Mouse (Mus musculus): ENCODE measurements at regions not wholly inside any gene's neighbourhood (a gene's known extent, or its start where the extent isn't known, plus 50 kb on each side); places are given as distances from the start of the nearest gene placed in this dataset.

DNA sequence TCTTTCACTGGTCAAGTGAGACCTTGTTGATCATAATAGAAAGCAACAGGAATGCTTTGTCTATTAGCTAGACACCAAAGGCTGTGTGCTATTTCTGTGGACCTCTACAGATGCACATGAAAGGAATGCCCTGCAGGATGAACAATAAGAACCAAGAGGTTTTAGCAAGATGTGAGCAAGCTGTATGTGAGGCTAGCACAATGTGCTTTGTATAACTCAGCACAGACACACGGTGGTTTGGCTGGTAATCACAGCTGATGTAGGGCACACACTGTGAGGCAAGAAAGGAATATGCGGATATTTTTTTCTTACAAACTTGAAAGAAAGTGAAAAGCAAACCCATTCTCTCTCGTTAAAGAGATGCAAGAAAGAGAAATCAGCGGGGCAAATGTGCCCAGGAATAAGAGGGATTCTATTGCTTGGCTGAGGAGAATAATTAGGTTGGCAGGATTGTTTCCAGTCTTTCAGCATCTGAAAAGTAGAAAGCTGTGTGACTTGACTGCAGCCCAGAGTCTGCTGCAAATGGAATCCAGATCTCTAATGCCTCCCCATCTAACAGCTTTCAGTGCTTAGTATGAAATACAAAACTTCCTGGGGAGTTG is 2476.1 kb upstream of the Gm6569 start:
- TF ChIP-seq CTCF (conservative IDR thresholded peaks at IDR 0.05 in 1 of 2, IDR thresholded peaks at IDR 0.05 in 1 of 2; ENCODE audit: low read depth in 2 of 2, low read length in 2 of 2) (no peak), GABPA (IDR thresholded peaks at IDR 0.05; ENCODE audit: insufficient replicate concordance, low read depth, low read length) (no peak), ZC3H11A (IDR thresholded peaks at IDR 0.05; ENCODE audit: low read depth, low read length) (no peak)
